Mouse (Mus musculus) forebrain, embryonic 11.5 days (tissue): ENCODE data around the gene Gstt1. TPM values are rescaled to one million over a fixed set of nuclear protein-coding genes. Genes with fewer than 3 reads are reported as not detected.
"Not testable (repeated sequence)": the region's sequence is repeated elsewhere in the genome, so short reads cannot be mapped to it uniquely, and the experiment has no call there.

ENCODE experiments used
- ATAC-seq: fragments of 200-750 bp; cut with Nextera tagmentation; replicated peaks from 2 replicates; pipeline ENCODE4 v1.8.0; 2017; ENCODE audit warnings: moderate TSS enrichment; ENCODE audit not compliant: low FRiP score
- DNase-seq: peaks from one replicate; pipeline ENCODE4 v3.0.0-alpha.2; 2017; ENCODE audit warnings: low spot score
- H3K27ac ChIP-seq: fragments of 300-500 bp; sonication (generic); 2 replicates; pipeline ENCODE4 v1.5.1; 2014; ENCODE audit warnings: low read depth, low read length
- H3K27me3 ChIP-seq: fragments of 300-500 bp; sonication (generic); 2 replicates; pipeline ENCODE4 v1.6.1; 2014; ENCODE audit warnings: mild to moderate bottlenecking, low read length, mixed read lengths; ENCODE audit not compliant: control insufficient read depth, insufficient read depth
- H3K36me3 ChIP-seq: fragments of 300-500 bp; sonication (generic); 2 replicates; pipeline ENCODE4 v1.6.1; 2014; ENCODE audit warnings: mild to moderate bottlenecking, low read length, moderate library complexity, mixed read lengths; ENCODE audit not compliant: control insufficient read depth, insufficient read depth
- H3K4me1 ChIP-seq: fragments of 300-500 bp; sonication (generic); replicated peaks from 2 replicates; pipeline ENCODE4 v1.6.1; 2014; ENCODE audit warnings: low read length, mixed read lengths; ENCODE audit not compliant: control insufficient read depth, insufficient read depth
- H3K4me2 ChIP-seq: fragments of 300-500 bp; sonication (generic); 2 replicates; pipeline ENCODE4 v1.6.1; 2014; ENCODE audit warnings: low read depth, mild to moderate bottlenecking, low read length, moderate library complexity, mixed read lengths; ENCODE audit not compliant: severe bottlenecking
- H3K4me3 ChIP-seq: fragments of 300-500 bp; sonication (generic); 2 replicates; pipeline ENCODE4 v1.5.1; 2014; ENCODE audit warnings: low read depth, low read length
- H3K9ac ChIP-seq: fragments of 300-500 bp; sonication (generic); 2 replicates; pipeline ENCODE4 v1.6.1; 2014; ENCODE audit warnings: low read length
- H3K9me3 ChIP-seq: fragments of 300-500 bp; sonication (generic); 2 replicates; pipeline ENCODE4 v1.6.1; 2016; ENCODE audit warnings: low read length, mixed read lengths; ENCODE audit not compliant: control insufficient read depth
- whole genome bisulfite sequencing: fragments of 180-500 bp; shearing (Covaris S2); extraction: QIAGEN DNeasy Blood & Tissue Kit; methylation state at CpG from one replicate; pipeline ENCODE4 v1.1.7; 2014; 5-methylcytosine and 5-hydroxymethylcytosine counted together
- polyA plus RNA-seq: library from polyadenylated mRNA; unstranded; fragments of >200 nt; fragmentation: Nextera tagmentation; extraction: Ambion mirVana; gene quantifications from 2 replicates; pipeline ENCODE4 v1.2.1, GENCODE M21; 2014

The Gstt1 gene
- polyA plus RNA-seq, 1 experiment from 2014 or later = 4.6 TPM

DNA sequence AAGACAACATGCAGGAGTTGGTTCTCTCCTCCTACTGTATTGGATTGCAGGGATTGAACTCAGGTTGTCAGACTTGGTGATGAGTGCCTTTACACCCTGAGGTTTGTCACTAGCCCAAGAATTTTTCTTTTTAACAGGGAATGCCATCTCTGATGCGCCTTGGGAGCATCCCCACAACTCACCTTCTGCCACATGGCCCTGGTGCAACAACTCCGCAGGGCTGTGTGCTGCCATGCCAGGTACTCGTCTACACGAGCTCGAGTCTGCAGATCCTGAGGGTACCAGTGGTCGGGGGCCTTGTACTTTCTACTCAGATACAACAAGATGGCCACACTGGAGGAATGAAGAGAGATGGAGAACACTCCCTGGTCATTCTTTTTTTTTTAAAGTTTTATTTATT is 21.8 kb downstream of the Gstt1 start:
- 88% methylated on average over 6 of the region's 6 CpGs for WGBS
- no peak overlapping the region for H3K4me3 ChIP-seq
- no peaks in the 10 kb centered on the region; the same call in 1 of the 2 replicates for H3K36me3 ChIP-seq

DNA sequence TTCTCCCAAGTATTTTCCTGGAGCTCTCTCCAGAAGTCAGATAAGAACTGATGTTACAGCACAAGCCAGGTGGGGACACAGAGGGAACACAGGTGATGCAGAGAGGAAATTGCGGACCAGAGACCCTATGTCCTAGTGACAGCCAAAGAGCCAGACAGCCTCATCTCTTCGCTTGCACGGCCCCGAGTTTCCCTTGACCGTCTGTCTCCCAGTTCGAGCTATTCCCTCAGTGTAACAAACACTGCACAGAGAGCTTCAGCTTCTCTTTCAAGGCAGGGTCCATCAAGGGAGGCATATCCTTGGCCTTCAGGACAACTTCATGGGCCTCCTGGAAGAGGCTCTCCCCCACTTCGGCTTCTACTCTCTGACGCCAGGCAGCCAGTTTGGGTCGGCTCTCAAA is 23.8 kb downstream of the Gstt1 start:
- H3K9ac ChIP-seq = no peak overlapping the region
- H3K4me3 ChIP-seq = no peak overlapping the region
- 88% methylated on average over 9 of the region's 9 CpGs for WGBS
- H3K27me3 ChIP-seq = peaks cover under 1% of the 10 kb centered on the region
- H3K4me2 ChIP-seq = no peak overlapping the region
- H3K27ac ChIP-seq = no peak overlapping the region
- ATAC-seq (no peak), DNase-seq (no peak)
- H3K4me1 ChIP-seq = peaks cover 3% of the 10 kb centered on the region; the same call in 1 of the 2 replicates
- H3K9me3 ChIP-seq = no peaks in the 10 kb centered on the region
- no peaks in the 10 kb centered on the region; the same call in 1 of the 2 replicates for H3K36me3 ChIP-seq

More for the DNA sequence above, 21.8 kb downstream of the Gstt1 start:
- Histone ChIP-seq H3K9me3 (no peaks in the 10 kb centered on the region), H3K4me2 (no peak overlapping the region), H3K27me3 (peaks cover 6% of the 10 kb centered on the region), H3K4me1 (peaks cover 13% of the 10 kb centered on the region; the same call in 1 of the 2 replicates), H3K9ac (no peak overlapping the region), H3K27ac (no peak overlapping the region)
- no peak for ATAC-seq
- no peak for DNase-seq

GRCm38 (mm10) chr10:75774102-75774501 is 24.3 kb downstream of the Gstt1 start:
- no peak overlapping the region for H3K4me3 ChIP-seq
- 93% methylated on average over 5 of the region's 5 CpGs for WGBS
- H3K9ac ChIP-seq = no peak overlapping the region
- ATAC-seq (no peak), DNase-seq (no peak)
- peaks cover 3% of the 10 kb centered on the region; the same call in 1 of the 2 replicates for H3K4me1 ChIP-seq
- H3K9me3 ChIP-seq = no peaks in the 10 kb centered on the region
- no peak overlapping the region for H3K4me2 ChIP-seq
- no peaks in the 10 kb centered on the region; the same call in 1 of the 2 replicates for H3K36me3 ChIP-seq
- no peaks in the 10 kb centered on the region for H3K27me3 ChIP-seq
- H3K27ac ChIP-seq = no peak overlapping the region

- no peaks in the 10 kb centered on the region for H3K9me3 ChIP-seq
- DNase-seq (peak; percentile 95), ATAC-seq (peak; percentile 97)
- H3K27me3 ChIP-seq = no peaks in the 10 kb centered on the region
- peak within 1 kb of the TSS; percentile 93 for H3K4me2 ChIP-seq
- peak within 1 kb of the TSS; percentile 69 for H3K9ac ChIP-seq
- peaks cover 3% of the 10 kb centered on the region; the same call in 1 of the 2 replicates for H3K4me1 ChIP-seq
- peak within 1 kb of the TSS; percentile 63 for H3K4me3 ChIP-seq
- H3K36me3 ChIP-seq = no peaks in the 10 kb centered on the region; the same call in 1 of the 2 replicates
- WGBS = under 1% methylated on average over 47 of the region's 47 CpGs
- H3K27ac ChIP-seq = no peak within 1 kb of the TSS
Measured at GRCm38 (mm10) chr10:75772795-75773664, 25.4 kb downstream of the Gstt1 start, which contains the start of gene Ddt. TSS of gene Ddt (minus strand) at chr10:75773414.

DNA sequence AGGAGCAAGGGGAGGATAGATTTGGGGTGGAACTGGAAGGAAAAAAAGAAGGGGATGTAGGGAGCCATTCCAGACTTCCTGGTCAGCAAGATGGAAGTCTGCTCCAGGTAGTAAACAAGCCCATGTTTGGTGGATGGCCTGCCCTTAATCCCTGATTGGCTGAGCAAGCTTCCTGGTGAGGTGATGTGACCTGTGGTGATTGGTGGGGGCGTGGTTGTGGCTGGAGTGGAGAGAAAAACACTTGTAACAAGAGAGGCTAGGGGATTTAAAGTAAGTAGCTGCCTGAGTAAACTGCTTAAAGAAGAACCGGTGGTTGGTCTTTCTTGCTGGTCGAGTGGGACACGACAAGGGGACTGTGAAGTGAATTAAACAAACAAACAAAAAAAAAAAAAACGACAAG is 30.6 kb downstream of the Gstt1 start:
- H3K9me3 ChIP-seq, H3K4me2 ChIP-seq, H3K9ac ChIP-seq, H3K36me3 ChIP-seq, ATAC-seq, DNase-seq, H3K27me3 ChIP-seq, H3K27ac ChIP-seq, H3K4me3 ChIP-seq, H3K4me1 ChIP-seq: not testable (repeated sequence)
- 36% methylated on average over 5 of the region's 5 CpGs for WGBS

DNA sequence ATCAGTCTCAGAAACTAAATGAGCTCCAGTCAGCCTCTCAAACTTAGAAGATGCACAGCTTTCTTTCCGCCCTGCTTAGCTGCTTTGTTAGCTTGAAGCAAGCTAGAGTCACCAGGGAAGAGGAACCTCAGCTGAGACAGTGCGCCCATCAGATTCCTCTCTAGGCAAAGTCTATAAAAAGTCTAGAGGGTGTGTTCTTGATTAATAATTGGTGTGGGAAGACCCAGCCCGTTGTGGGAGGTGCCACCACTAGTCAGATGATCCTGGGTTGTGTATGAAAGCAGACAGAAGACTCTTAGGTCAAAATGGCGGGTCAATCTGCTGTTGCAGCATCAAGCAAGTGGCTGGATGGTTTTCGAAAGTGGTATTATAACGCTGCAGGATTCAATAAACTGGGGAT is 31.5 kb downstream of the Gstt1 start:
- H3K27me3 ChIP-seq = no peaks in the 10 kb centered on the region
- no peak overlapping the region for H3K4me3 ChIP-seq
- no peak for ATAC-seq
- no peaks in the 10 kb centered on the region for H3K36me3 ChIP-seq
- H3K27ac ChIP-seq = no peak overlapping the region
- H3K4me1 ChIP-seq = peaks cover 4% of the 10 kb centered on the region; the same call in 1 of the 2 replicates
- H3K9me3 ChIP-seq = no peaks in the 10 kb centered on the region
- 89% methylated on average over 6 of the region's 6 CpGs for WGBS
- DNase-seq = no peak
- no peak overlapping the region for H3K4me2 ChIP-seq
- H3K9ac ChIP-seq = no peak overlapping the region

DNA sequence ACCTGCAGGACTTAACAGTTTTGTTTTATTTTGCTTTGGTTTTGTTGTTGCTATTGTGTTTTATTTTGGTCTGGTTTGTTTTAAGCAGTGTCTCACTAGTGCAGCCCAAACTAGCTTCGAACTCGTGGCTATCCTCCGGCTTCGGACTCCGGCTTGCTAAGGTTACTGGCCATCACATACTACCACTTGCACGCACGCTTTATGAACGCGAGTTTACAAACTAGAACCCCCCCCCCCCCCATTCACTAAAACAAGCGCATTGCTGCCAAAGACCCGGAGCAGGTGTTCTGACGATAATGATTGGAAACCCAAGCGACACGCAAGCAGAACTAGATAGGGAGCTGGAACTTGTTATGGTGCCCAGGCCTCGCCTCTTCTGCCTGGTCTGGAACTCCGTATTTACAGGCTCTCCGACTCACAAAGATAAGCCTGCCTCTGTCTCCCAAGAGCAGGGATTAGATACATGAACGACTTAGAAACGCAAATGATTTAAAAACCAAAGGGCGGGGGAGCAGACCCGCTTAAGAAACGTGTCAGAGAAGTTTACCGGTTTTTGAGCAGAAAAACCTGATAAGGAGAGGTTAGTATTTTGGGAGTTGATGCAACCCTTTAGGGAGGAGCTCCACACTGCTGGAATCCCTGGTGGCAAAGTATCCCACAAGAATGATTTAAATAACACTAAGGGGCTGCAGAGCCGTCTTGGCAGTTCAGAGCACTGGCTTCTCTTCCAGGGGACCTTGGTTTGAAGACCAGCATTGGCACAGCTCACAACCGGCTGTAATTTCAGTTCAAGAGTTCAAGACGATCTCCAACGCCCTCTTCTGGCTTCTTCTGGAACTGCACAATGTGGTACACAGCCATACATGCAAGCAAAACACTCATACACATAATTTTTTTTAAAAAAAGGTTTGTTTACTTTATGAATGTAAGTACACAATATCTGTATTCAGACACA is 33.6 kb downstream of the Gstt1 start:
- 1% methylated on average over 27 of the region's 27 CpGs for WGBS
- H3K9ac ChIP-seq = peak overlapping the region; percentile 53
- H3K4me1 ChIP-seq = peaks cover 4% of the 10 kb centered on the region; the same call in 1 of the 2 replicates
- H3K27me3 ChIP-seq = no peaks in the 10 kb centered on the region
- H3K4me3 ChIP-seq = peak overlapping the region; percentile 80
- H3K9me3 ChIP-seq = no peaks in the 10 kb centered on the region; the same call in 1 of the 2 replicates
- peak overlapping the region; percentile 84 for H3K4me2 ChIP-seq
- ATAC-seq (peak; percentile 33), DNase-seq (peak; percentile 90)
- H3K27ac ChIP-seq = no peak overlapping the region
- H3K36me3 ChIP-seq = no peaks in the 10 kb centered on the region
